In the genomic region with DNA sequence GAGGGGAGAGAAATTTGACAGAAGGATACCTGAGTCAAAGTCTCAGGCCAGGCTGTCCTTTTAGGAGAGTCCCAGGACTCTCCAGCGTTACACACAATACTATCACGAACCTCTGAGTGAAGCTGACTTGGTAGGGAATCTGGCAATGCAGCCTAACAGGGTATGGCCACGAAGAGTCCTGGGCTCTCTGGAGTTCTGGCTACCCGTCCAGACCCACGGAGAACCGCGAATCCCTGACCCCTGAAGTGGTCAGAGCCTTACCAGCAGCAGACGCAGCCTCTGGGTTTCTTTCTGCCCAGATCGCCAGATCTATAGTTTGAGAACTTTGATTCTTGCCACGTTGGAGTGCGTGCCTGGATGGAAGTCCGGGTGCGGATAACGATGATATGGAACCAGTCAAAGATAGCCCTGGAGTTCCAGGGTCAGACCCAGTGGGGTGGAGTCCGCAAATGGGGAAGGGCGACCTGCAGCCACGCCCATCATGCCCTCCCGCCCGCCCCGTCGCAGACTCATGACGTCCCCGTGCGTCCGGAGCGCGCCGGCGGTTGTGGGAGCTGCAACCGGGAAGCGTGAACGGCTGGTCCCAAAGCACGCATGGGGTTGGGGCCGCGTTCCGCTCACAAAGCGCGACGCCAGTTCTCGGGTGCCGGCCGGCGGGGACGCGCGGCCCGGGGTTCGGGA, we compare ENCODE assay signal across 8 mouse cellular contexts. TPM values are rescaled to one million over a fixed set of nuclear protein-coding genes. Genes with fewer than 3 reads are reported as not detected.
DNase-seq lines count a peak whose midpoint lies in the region; ATAC-seq and TF ChIP-seq lines count a peak whose summit lies in the region.

A gene (minus strand): TSS at position 511 of the 681 bp plus-strand sequence.
A gene (plus strand): TSS at position 514 of the 681 bp plus-strand sequence.

- peak; percentile 87 for DNase-seq in 416B (ENCODE audit: low read depth)
- DNase-seq in adrenal gland, postnatal 4 days (ENCODE audit: low spot score in 2 of 2): peak; percentile 74 to 80
- DNase-seq in heart, adult 8-10 months (ENCODE audit: low spot score): peak; percentile 87
- peak; percentile 81 to 86 for DNase-seq in kidney, adult 8-10 months
- peak; percentile 79 for DNase-seq in limb, embryonic 14.5 days (ENCODE audit: low spot score)
- DNase-seq in spleen, adult 2 months (ENCODE audit: low read depth in 1 of 2, low spot score in 2 of 2): peak; percentile 59 to 84

- TF ChIP-seq CTCF in spleen, adult 2 months (IDR thresholded peaks at IDR 0.05; ENCODE audit: extremely low read depth, insufficient read depth, insufficient read length, insufficient replicate concordance): no peak

- TF ChIP-seq POLR2A in limb, embryonic 14.5 days (IDR thresholded peaks at IDR 0.05; ENCODE audit: borderline replicate concordance, extremely low read depth, insufficient read depth, insufficient read length): peak; percentile 38; the same call in 1 of the 2 replicates
- TF ChIP-seq POLR2A in spleen, adult 2 months (IDR thresholded peaks at IDR 0.05; ENCODE audit: low read depth, low read length): no peak; the same call in none of the 2 replicates

- H3K9me3 ChIP-seq in embryonic facial prominence, embryonic 15.5 days (replicated peaks): no peaks in the 10 kb centered on the region
- H3K9me3 ChIP-seq in limb, embryonic 14.5 days (ENCODE audit: control insufficient read depth, low read length): no peaks in the 10 kb centered on the region
- H3K9me3 ChIP-seq in midbrain, embryonic 16.5 days (replicated peaks; ENCODE audit: control insufficient read depth, low read length, poor library complexity, severe bottlenecking): no peaks in the 10 kb centered on the region

- 1% methylated on average over 47 of the region's 48 CpGs for WGBS in embryonic facial prominence, embryonic 15.5 days
- WGBS in limb, embryonic 14.5 days: under 1% methylated on average over 42 of the region's 48 CpGs
- 2% methylated on average over 47 of the region's 48 CpGs for WGBS in midbrain, embryonic 16.5 days
- 2% methylated on average over 48 of the region's 48 CpGs for WGBS in spleen, adult 2 months

- ATAC-seq in embryonic facial prominence, embryonic 15.5 days (ENCODE audit: insufficient number of reproducible peaks, low FRiP score, low TSS enrichment, low read depth): peak; percentile 81
- peak; percentile 88 for ATAC-seq in limb, embryonic 14.5 days (ENCODE audit: low FRiP score, low read depth)
- ATAC-seq in midbrain, embryonic 16.5 days: peak; percentile 82

- peak within 1 kb of the TSS; percentile 94 for H3K4me2 ChIP-seq in embryonic facial prominence, embryonic 15.5 days (replicated peaks)
- peak within 1 kb of the TSS; percentile 69 for H3K4me2 ChIP-seq in limb, embryonic 14.5 days (replicated peaks; ENCODE audit: low read depth, low read length, severe bottlenecking)
- H3K4me2 ChIP-seq in midbrain, embryonic 16.5 days (ENCODE audit: low read length): peak within 1 kb of the TSS; percentile 75

- H3K36me3 ChIP-seq in embryonic facial prominence, embryonic 15.5 days: peaks cover 42% of the 10 kb centered on the region
- H3K36me3 ChIP-seq in limb, embryonic 14.5 days (ENCODE audit: control insufficient read depth, insufficient read depth, low read length): peaks cover 35% of the 10 kb centered on the region
- peaks cover 6% of the 10 kb centered on the region for H3K36me3 ChIP-seq in midbrain, embryonic 16.5 days (ENCODE audit: control insufficient read depth, insufficient read depth, low read length)
- peaks cover 9% of the 10 kb centered on the region; the same call in 1 of the 2 replicates for H3K36me3 ChIP-seq in spleen, adult 2 months (ENCODE audit: control insufficient read depth, insufficient read depth, low read length)

- peak within 1 kb of the TSS; percentile 51 for H3K27ac ChIP-seq in embryonic facial prominence, embryonic 15.5 days (replicated peaks)
- H3K27ac ChIP-seq in limb, embryonic 14.5 days (replicated peaks; ENCODE audit: low read depth, low read length): 0 out of 2 replicates have a peak within 1 kb of the TSS, but pooled peaks have one; percentile 8
- H3K27ac ChIP-seq in midbrain, embryonic 16.5 days (ENCODE audit: low read length): no peak within 1 kb of the TSS
- H3K27ac ChIP-seq in spleen, adult 2 months (ENCODE audit: insufficient read depth, low read length): peak within 1 kb of the TSS; percentile 31; the same call in 1 of the 2 replicates

- H3K4me3 ChIP-seq in embryonic facial prominence, embryonic 15.5 days (replicated peaks): peak within 1 kb of the TSS; percentile 91
- H3K4me3 ChIP-seq in limb, embryonic 14.5 days (replicated peaks; ENCODE audit: low read length): peak within 1 kb of the TSS; percentile 89
- peak within 1 kb of the TSS; percentile 78 for H3K4me3 ChIP-seq in midbrain, embryonic 16.5 days (ENCODE audit: low read depth, low read length)
- peak within 1 kb of the TSS; percentile 80 for H3K4me3 ChIP-seq in spleen, adult 2 months (ENCODE audit: extremely low read depth, insufficient read depth, insufficient read length)

- H3K4me1 ChIP-seq in embryonic facial prominence, embryonic 15.5 days: peaks cover 32% of the 10 kb centered on the region
- peaks cover 23% of the 10 kb centered on the region for H3K4me1 ChIP-seq in limb, embryonic 14.5 days (ENCODE audit: control insufficient read depth, insufficient read depth, low read length)
- peaks cover 32% of the 10 kb centered on the region for H3K4me1 ChIP-seq in midbrain, embryonic 16.5 days (ENCODE audit: control insufficient read depth, insufficient read depth, low read length)
- peaks cover 9% of the 10 kb centered on the region; the same call in 1 of the 2 replicates for H3K4me1 ChIP-seq in spleen, adult 2 months (ENCODE audit: control insufficient read depth, insufficient read depth, insufficient read length)

- peak within 1 kb of the TSS; percentile 86 for H3K9ac ChIP-seq in embryonic facial prominence, embryonic 15.5 days
- H3K9ac ChIP-seq in limb, embryonic 14.5 days (ENCODE audit: low read depth, low read length, severe bottlenecking): peak within 1 kb of the TSS; percentile 80
- peak within 1 kb of the TSS; percentile 77 for H3K9ac ChIP-seq in midbrain, embryonic 16.5 days (ENCODE audit: low read depth, low read length)

- H3K27me3 ChIP-seq in embryonic facial prominence, embryonic 15.5 days: no peaks in the 10 kb centered on the region
- no peaks in the 10 kb centered on the region for H3K27me3 ChIP-seq in limb, embryonic 14.5 days (ENCODE audit: control insufficient read depth, insufficient read depth, low read length)
- no peaks in the 10 kb centered on the region for H3K27me3 ChIP-seq in midbrain, embryonic 16.5 days (ENCODE audit: control insufficient read depth, insufficient read depth, low read depth, low read length)
- H3K27me3 ChIP-seq in spleen, adult 2 months (ENCODE audit: control insufficient read depth, insufficient read depth, low read length): no peaks in the 10 kb centered on the region

RNA-seq across cellular contexts. Expression of the first gene that starts in this region (rescaled TPM):
- total RNA-seq in adrenal gland, postnatal 4 days (2021): 10 to 100 TPM; 74.1 to 77.7 TPM
- polyA plus RNA-seq in embryonic facial prominence, embryonic 15.5 days (2015; fragmentation: Nextera tagmentation; extraction: Ambion mirVana): 87.3 and 90.0 TPM in 2 replicates
- 10 to 100 TPM; 38.3 to 46.8 (median 43.2) TPM for total RNA-seq in heart, adult 8-10 months (2022)
- polyA plus RNA-seq in limb, embryonic 14.5 days (2012; rRNA removed): 88.3 and 109 TPM in 2 replicates
- 82.0 and 89.7 TPM in 2 replicates for polyA plus RNA-seq in limb, embryonic 14.5 days (2014; fragmentation: Nextera tagmentation; extraction: Ambion mirVana)
- polyA plus RNA-seq in midbrain, embryonic 16.5 days (2015; fragmentation: Nextera tagmentation; extraction: Ambion mirVana): 72.3 and 75.3 TPM in 2 replicates
- polyA plus RNA-seq in spleen, adult 2 months (2012; rRNA removed): 62.7 and 86.6 TPM in 2 replicates

RNA-seq across cellular contexts. Expression of the second gene that starts in this region (rescaled TPM):
- 10 to 100 TPM; 24.5 to 27.1 TPM for total RNA-seq in adrenal gland, postnatal 4 days (2021)
- 37.3 and 39.0 TPM in 2 replicates for polyA plus RNA-seq in embryonic facial prominence, embryonic 15.5 days (2015; fragmentation: Nextera tagmentation; extraction: Ambion mirVana)
- total RNA-seq in heart, adult 8-10 months (2022): 10 to 100 TPM in 3 of 4 experiments, 1 to 10 TPM in 1; 9.6 to 13.2 (median 11.0) TPM
- polyA plus RNA-seq in limb, embryonic 14.5 days (2012; rRNA removed): 23.5 and 30.5 TPM in 2 replicates
- polyA plus RNA-seq in limb, embryonic 14.5 days (2014; fragmentation: Nextera tagmentation; extraction: Ambion mirVana): 37.6 and 38.1 TPM in 2 replicates
- 25.9 and 28.0 TPM in 2 replicates for polyA plus RNA-seq in midbrain, embryonic 16.5 days (2015; fragmentation: Nextera tagmentation; extraction: Ambion mirVana)
- polyA plus RNA-seq in spleen, adult 2 months (2012; rRNA removed): 15.1 and 17.2 TPM in 2 replicates
